Mouse (Mus musculus) kidney, adult 8-10 months (tissue): ENCODE data around the gene Thtpa.

Experiments
- DNase-seq, 2 experiments: peaks; one replicate each; pipeline ENCODE4 v3.0.0; 2022

Gene Thtpa

DNA sequence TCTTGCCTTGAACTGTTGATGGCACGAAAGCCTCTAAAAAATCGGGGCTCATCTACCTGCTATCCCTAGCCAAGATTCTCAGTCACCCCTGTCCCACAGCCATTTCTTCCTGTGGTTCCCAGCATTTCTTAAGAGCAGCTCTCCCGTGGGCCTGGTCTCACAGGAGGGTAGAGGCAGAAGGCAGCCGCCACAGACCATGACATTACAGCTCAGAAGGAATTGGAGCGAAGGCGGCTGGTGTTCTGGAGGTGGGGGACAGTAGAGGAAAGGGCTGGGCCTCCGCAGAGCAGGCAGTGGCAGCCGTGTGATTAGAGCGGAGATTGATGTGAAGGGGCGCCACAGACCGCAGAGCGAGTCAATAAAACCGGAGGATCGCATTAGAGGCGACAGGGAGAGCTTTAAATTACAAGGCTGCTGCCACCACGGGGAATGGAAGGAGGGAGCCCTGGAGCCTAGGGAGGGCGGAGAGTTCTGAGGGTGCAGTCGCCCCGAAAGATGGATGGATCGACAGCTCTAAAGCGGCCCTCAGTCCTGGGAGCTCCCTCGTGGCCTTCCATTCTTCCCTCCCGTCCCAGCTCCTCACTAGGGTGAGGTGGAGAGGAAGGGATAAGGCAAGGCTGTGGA lies 16.1 kb upstream of the Thtpa start:
- DNase-seq: no peak

- DNase-seq: peak in 1 of 2 experiments; percentile 68
These were observed 15.2 kb upstream of the Thtpa start for GRCm38 (mm10) chr14:55079214-55079970.

DNA sequence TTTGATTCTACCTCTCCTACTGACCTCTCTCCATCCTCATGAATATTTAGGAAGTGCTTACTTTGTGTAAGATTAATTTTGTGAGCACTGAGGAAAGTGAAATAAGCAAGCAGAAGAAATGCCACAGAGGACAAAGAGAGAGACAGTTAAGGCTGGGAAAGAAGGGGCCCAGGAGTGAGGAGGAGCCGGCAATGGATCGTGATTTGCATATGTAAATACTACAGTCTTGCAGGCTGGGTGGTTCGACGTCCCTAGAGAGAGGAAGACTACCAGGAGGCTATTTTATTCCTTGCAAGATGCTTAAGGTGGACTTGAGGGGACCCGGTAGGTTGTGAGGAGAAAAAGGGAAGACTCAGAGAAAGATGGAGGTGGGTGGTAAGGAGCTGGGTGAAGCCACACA lies 13.5 kb upstream of the Thtpa start:
- no peak for DNase-seq

DNA sequence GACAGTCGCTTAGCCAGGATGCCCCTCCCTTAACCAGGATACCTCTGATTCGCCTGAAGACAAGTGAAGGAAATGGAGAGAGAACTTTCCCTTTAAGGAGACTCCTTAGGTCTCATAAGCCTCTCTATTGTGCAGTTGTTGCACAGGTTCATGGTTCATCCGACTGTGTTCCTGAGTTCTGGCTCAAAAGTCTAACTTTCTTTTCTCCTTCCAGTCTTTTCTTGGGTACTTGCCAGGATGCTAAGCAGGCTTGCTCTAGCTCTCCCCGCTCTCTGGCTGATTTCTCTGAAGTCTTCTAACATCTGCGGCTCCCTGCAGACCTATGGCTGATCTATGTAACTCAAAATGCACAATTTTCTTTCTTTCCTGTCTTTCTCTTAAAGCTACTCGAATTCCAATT lies 11.1 kb upstream of the Thtpa start:
- peak; percentile 45 to 79 for DNase-seq

DNA sequence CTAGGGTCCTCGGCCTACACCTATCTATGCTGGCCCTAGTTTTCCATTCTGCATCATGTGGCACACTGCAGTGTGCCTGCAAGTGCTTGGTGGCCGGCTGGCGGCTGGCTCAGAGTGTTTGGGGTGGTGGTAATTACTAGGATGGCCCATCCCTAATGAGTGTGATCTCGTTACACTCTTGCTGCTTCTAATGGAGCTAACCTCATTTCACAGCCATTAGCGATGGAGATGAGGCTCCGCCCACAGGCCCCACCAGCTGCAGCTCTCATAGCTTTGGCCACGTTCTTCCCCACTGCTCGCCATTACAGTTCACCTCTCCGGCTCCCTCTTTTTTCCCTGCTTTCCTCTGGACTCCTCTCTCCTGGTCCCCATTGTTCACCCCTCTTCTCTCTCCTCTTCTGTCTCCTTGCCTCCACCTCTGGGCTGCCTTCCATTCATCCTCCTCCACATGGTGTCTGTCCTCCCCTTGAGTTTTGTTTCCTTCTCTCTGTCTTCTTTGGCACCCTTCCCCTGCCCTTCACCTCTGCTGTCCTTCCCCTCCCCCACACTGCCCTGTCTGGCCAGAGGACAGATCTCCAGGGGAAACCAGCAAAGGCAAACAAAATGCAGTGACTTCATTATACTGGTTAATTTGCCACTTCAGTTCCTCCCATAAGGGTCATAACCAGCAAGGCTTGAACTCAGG lies 9.1 kb upstream of the Thtpa start:
- peak; percentile 66 to 78 for DNase-seq

- DNase-seq: no peak
These were observed 8.5 kb upstream of the Thtpa start for GRCm38 (mm10) chr14:55086009-55086514.

DNA sequence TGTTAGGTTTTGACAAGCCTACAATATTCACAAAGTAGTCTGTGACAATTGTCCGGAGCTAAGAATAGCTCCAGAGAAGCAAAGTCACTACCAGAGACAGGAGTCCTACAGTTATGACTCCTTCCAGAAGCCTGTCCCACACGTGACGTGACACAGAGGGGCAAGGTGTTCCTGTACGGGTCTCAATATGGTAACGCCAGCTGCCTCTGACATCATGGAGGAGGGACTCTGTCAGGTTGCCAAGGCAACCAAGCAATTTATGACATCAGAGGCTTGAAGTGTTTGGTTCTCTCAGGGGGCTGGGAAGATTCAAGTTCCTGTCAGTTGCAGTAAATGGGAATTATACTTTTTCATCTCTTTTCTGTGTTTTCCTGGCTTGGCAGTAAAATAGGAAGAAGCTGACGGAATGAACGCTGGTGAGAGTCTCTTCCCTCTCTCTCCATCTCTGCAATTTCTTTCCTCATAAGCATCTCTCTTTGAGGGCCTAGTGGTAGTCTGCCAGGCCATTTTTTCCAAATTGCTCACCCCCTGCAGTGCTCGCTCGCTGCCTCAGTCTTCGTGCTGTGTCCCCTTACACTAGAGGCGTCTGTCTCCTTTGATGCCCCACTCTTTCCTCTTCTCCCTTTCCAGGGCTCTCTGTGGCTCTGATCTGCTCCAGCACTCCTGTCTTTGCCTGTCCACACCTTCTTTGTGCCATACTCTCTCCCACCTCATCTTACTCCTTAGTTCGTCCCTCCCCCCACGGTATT lies 5.2 kb upstream of the Thtpa start:
- DNase-seq: no peak

DNA sequence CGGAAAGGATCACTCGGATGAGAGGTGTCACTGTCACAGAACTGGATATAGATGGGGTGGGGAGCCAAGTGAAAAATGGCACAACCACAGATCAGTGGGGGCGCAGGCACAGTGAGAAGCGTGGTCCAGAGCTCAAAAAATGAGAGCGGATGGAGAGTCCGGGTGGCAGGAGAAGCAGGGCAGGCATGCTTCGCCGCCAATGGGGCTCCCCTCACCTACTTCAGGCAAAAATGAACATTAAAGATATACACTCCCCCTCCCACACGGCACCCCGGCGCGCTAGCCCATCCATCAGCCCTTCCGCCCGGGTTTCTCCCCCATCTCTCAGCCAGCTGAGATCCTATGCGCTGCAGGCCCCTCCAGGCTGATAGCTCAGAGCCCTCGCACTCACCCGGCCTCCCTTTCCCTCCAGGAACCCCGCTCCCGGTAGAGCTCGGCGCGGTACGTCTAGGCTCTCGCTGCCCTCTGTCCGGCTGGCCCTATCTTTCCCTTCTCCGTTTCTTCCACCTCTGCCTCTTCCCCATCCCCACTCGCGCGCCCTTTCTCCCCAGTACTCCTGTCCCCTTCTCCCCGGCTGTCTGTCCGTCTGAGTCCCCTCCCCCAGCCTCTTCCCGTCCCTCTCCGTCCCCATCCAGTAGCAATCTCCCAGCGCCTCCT lies 3.2 kb upstream of the Thtpa start:
- DNase-seq: no peak

DNA sequence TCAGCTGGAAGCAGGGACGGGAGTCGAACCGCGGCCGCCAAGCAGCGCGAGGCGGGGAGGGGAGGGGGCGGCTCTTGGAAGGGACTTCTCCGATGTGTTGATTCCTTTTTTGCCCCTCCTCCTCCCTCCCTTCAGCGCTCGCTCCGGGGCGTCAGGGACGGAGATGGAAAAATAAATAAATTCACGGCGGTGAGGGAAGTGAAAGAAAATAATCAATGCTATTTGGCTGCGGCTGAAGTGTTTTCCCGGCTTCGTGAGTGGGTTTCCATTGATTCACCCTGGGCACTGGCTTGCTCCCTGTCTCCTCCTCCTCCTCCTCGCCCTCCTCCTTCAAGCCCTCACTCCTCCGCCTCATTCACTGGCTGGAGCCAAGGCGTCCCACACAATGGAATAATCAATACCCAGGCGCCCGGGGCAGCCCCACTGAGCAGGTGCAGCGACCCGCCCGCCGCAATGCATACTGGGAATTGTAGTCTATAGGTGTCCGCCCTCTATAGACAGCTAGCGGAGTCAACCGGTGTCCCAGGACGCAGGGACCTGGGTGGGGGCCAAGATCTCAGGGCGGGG lies 2.5 kb upstream of the Thtpa start, which contains the start of gene Zfhx2:
TSS of gene Zfhx2 (minus strand) at position 314 of the 567 bp plus-strand sequence.
- peak; percentile 96 for DNase-seq

DNA sequence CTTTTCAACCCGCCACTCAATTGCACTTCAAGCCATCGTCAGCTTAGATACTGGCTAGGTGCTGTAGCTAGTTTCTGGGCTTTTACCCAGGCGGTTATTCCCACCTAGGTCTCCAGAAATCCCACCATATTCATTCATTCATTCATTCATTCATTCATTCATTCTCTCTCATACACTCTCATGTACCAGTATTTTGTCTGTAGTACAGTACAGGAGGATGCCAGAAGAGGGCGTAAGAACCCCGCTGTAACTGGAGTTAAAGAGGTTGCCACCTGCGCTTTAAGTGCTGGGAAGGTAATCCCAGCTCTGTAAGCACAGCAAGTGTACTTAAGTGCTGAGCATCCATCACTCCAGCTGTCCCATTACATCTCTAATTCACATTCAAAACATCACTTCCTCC lies 657 bp upstream of the Thtpa start:
- no peak for DNase-seq

DNA sequence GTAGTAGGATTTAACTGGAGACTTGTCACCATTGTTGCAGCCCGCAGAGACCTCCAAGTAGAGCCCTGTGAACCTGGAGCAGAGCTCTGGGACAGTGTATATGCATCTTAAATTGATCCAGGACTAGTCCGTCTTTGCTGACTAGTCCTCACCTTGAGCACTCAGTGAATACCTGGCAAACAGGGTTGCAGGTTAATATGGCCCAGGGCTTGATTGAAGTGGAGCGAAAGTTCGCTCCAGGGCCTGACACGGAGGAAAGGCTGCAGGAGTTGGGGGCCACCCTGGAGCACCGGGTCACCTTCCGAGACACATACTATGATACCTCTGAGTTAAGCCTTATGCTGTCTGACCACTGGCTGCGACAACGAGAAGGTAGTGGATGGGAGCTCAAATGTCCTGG lies 679 bp downstream of the Thtpa start:
- no peak for DNase-seq

DNA sequence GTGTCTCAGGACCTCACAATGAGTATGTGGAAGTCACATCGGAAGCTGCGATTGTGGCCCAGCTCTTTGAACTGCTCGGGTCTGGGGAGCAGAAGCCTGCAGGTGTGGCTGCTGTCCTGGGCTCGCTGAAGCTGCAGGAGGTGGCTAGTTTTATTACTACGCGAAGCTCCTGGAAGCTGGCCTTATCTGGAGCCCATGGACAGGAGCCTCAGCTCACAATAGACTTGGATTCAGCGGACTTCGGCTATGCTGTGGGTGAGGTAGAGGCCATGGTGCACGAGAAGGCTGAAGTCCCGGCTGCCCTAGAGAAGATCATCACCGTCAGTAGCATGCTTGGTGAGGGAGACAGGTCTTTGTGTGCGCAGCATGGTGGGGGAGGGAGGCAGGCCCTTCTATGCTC lies 1.1 kb downstream of the Thtpa start:
- DNase-seq: no peak

GRCm38 (mm10) chr14:55096573-55097087 lies 2.0 kb downstream of the Thtpa start:
- DNase-seq: no peak

DNA sequence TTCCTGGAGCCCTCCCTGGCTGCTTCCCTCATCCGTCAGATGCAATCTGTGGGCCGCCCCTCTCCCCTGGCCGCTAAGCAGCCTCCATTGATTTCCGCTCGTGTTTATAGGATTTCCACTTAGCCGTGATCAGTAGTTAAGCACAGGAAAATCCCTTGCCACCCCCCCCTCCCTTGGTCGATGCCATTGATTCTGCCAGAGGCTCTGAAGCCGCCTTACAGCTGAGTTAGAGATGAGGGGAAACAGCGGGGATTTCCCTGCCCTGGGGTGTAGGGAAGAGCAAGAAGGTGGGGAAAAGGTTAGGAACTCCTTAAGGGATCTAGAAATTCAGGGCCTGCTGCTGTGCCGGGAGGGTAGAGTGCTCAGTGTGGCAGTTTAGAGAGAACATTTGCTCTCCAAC lies 3.1 kb downstream of the Thtpa start:
- no peak for DNase-seq

GRCm38 (mm10) chr14:55098067-55098466 lies 3.5 kb downstream of the Thtpa start:
- peak; percentile 55 to 62 for DNase-seq

DNA sequence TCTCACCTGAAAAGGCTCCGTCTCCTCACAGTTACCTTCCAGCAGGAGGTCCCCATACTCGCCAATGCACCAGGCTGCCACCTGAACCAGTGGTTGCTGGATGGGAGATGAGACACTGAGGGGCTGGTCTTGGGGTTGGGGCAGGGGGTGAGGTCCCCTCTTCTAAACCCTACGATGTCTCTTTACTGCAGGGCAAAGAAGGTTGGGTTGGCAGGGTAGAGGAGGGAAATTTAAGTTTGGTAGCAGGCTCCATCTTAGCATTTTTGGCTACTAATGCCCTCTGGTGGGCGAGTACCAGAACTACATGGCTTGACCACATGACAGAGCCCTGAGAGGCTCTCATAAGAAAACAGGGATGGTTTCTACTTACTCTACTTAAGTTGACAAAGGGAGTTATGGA lies 7.0 kb downstream of the Thtpa start:
- peak in 1 of 2 experiments; percentile 64 for DNase-seq

DNA sequence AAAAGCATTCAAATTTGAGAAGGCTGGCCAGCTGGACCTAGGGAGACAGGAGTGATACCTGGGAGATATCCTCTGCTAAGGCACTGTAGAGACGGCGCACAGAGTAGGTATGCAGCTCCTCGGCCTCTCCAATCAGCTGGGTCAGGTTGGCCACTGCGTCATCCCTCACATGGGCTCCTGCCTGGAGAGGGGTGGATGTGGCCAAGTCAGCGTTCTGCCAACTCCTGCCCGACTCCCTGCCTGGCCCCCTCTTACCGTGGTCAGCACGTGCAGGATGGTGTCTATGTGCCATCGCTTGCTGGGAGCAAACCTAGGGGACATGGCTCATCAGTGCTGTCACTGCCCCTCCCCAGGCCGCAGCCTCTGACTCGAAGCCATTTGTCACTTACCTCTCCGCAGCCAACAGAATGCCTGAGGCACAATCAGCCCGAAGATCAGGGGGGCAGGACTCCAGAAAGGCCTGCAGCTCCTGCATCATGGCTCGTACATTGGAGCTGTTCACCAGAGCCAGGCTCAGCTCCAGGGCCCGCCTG lies 7.7 kb downstream of the Thtpa start:
- DNase-seq: no peak

- DNase-seq: no peak
These were observed 9.8 kb downstream of the Thtpa start for GRCm38 (mm10) chr14:55104365-55104764.

DNA sequence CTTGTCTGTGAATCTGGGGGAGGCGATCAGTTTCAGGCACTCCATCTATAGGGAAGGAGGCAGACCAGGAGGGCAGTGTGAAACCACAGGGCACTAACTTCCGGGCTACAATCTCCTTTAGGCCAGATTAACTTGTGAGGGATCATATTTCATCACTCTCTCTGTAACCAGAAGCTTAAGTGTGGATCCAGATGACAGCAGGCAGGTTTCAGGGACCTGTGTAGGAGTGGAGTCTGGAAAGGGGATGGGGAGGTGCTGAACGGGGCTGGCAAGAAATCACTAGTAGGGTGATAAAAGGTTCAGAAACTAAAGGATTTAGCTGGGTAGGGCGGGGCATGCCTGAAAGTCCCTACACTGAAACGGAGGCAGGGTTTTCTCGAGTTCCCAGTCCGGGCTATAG lies 10.8 kb downstream of the Thtpa start:
- DNase-seq: no peak

DNA sequence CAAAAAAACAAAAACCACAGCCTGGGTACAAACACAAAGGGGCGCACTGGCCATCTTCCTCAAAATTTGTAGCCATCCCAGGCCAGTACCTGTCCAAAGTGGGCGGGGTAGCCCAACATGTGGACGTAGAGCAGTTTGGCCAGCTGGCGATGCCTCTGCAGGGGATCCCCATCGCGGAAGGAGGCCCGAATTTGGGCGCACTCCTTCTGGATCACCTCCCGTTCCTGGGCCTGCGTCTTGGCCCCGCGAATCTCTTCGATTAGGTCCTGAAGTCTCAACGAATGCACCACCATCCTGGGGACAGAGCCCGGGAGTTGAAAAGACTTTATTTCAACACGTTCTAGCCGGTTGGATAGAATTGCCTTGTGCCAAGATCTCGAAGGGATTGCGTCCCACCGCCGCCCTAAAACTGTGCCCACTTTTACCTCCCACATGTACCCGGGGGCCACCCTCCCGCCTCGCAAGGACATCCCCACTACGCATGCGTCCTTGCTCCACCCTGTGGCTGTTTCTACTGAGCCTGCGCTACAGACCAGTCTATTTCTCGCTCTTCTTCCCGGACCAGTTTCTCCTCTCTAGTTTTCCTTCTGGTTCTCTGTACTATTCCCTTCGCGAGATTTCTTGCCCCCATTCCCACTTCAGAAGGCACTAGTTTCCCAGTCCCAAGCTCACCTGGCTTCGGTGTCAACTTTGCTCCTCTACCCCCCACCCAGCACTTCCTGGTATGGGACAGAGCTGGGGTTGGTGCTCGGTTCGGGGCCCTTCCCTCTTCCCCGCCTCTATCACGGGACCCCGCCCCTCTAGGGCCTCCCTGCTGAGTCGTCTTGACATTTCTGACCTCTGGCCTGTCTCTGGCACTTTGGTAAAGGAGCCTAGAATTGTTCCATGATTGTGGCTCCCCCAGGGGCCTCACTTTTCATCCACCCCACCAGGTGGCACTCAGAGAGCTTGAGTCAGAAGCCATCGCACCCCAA lies 11.5 kb downstream of the Thtpa start, which contains the start of gene Ap1g2:
TSS of gene Ap1g2 (minus strand) at position 758 of the 974 bp plus-strand sequence.
- DNase-seq: peak; percentile 87 to 88
